Mouse (Mus musculus) small intestine, adult 2 months (tissue): ENCODE results near the gene D430041D05Rik.

ENCODE experiments used
- CTCF ChIP-seq: fragments of 200-500 bp; IDR thresholded peaks from 2 replicates; pipeline ENCODE4 v1.5.1; 2012; ENCODE audit warnings: low read depth, mild to moderate bottlenecking, control low read depth, inconsistent platforms, low read length, moderate library complexity, mixed read lengths; ENCODE audit not compliant: insufficient replicate concordance, insufficient read length; ENCODE audit errors: extremely low read depth
- POLR2A ChIP-seq: fragments of 200-500 bp; IDR thresholded peaks from 2 replicates; pipeline ENCODE4 v1.6.1; 2012; ENCODE audit warnings: low read depth, mild to moderate bottlenecking, control low read depth, inconsistent platforms, low read length, moderate library complexity

DNA sequence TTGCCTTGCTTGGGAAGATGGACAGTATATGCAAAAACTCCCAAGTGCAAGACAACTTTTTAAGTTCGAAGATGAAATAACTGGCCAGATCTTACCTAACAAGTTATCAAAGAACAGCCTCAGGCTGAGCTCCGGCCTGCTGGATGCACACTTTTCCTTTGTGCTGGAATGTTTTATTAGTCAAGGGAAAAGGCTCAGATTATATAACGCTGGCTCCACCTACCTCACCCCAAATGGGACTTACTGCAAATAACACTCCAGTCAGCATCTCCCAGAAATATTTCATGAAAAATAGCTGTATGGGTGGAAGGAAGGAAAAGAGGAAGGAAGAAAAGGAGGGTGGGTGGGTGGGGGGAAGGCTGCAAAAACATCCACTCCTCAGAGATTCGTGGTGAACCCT, 54.3 kb downstream of the D430041D05Rik start:
- TF ChIP-seq CTCF (no peak), POLR2A (no peak)
